Mouse (Mus musculus) layer of hippocampus, postnatal 25 days (tissue): ENCODE data around the gene Pdia3. TPM values are rescaled to one million over a fixed set of nuclear protein-coding genes. Genes with fewer than 3 reads are reported as not detected.
"Not testable (repeated sequence)": the region's sequence is repeated elsewhere in the genome, so short reads cannot be mapped to it uniquely, and the experiment has no call there.

Experiments used
- DNase-seq, 2 experiments: peaks; one replicate each; pipeline ENCODE4 v3.0.0; 2022; ENCODE audit warnings: mixed read lengths in 2 of 2, low spot score in 1 of 2; ENCODE audit errors: extremely low spot score in 1 of 2
- total RNA-seq, 2 experiments: library from RNA; stranded (reverse); gene quantifications; 2 replicates each; pipeline ENCODE4 v1.2.3; 2021

Gene Pdia3
- total RNA-seq, 2 experiments from 2014 or later = 182 to 206 TPM

DNA sequence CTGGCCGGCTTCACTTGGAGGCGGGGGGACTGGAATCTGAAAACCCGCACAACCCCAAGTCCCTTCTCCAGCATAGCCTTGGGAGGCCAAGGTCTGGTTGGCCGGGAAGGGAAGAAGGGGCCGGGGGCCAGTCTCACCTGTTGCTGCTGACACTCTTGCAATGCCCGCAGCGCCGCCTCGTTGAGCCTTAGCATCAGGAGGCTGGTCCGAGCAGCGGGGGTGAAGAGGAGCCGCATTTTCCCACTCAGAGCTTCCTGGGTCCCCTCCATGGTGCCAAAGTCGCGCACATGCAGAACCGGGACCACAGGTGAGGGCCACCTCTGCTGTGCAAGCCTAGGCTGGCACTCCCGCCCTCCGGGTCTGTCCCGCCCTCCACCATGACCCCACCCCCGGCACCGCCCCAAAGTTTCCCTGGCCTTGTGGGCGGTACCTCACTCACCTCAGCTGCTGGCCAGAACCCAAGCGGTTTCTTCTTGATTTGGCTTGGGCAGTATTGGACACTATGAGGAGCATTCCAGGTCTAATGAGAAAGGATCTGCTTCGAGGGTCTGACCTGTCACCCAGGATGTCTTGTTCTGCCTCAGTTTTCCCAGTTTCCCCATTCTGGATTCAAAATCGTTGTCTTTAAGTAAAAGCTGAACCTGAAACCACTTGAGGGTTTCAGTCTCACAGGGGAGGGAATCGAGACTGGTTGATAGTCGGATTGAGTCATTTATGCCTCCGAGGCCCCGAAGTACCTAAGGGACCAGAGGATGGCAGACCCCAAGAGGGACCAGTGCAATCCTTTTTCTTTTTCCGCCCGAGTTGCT lies 28.9 kb downstream of the Pdia3 start:
- no peak for DNase-seq

- no peak for DNase-seq
Measured at GRCm38 (mm10) chr2:121443068-121443349, 29.4 kb downstream of the Pdia3 start.

DNA sequence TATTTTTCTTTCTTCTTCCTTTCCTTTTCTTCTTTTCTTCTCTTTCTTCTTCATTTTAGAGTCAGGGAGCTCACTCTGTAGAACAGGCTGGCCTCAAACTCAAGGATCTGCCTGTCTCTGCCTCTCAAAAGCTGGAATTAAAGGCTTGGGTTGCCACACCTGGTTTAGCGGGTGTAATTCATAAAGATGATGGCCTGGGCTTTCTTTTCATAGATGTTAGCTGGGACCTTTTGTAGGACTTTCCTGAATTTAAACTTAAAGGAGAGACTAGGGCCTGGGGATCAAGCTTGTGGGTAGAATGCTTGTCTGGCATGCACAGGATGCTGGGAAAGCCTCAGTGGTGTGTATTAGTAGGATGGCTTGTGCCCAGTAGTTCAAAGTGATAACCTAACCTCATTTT lies 30.6 kb downstream of the Pdia3 start, which contains the start of gene Ell3:
TSS of gene Ell3 (minus strand) at position 101 of the 400 bp plus-strand sequence.
- no peak for DNase-seq

GRCm38 (mm10) chr2:121445117-121445516 lies 31.5 kb downstream of the Pdia3 start:
- DNase-seq = no peak

DNA sequence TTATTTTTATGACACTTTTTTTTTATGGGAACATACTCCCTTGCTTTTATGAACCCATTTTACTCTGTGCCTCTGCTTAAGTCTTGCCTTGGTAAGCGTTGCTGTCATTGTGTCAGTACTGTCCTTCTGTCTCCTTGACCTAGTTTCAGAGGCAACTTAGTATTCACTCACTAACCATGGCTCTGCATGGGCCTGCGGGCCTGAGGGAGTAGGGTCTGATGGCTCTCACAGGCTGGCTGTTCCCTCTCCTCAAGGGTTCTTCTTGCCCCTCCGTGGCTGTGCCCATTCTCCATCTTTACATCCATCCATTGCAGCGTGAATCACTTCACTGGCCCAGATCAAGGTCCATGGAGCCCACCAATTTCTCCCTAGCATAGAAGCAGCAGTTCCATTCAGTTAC lies 32.9 kb downstream of the Pdia3 start:
- no peak for DNase-seq

DNA sequence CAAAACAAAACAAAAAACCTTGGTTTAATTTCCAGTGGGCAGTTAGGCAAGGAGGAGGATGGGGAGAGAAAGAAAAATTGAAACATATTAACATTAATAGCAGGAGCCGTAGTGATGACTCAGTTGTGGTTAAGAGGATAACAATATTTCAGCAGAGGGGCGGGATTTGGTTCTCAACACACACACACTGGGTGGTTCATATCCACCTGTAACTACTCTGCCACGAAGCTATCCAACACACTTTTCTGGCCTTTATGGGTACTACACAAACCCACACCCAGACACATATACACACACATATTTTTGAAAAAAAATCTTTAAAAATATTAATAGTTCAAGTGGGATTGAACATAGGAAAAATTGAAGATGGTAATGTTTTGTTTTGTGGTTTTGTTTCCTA lies 33.4 kb downstream of the Pdia3 start:
- DNase-seq = no peak

DNA sequence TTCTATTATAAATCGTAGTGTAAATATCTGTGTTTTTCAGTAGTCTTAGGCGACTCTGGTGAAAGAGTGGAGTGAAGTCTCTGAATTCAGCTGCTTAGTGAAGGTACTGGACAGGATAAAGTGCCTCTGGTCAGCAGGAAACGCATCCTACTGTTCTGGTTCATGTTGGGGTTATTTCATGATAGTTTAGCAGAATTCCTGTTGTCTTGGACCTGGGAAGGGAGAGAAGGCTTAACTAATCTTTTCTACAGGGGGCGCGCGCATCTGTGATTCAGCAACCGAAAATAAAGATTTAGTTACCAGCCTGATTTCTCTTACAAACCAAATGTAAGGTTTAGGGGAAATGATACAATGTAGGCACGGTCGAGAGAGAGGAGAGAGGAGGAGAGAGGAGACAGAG lies 34.6 kb downstream of the Pdia3 start:
- peak in 1 of 2 experiments; percentile 38 for DNase-seq

DNA sequence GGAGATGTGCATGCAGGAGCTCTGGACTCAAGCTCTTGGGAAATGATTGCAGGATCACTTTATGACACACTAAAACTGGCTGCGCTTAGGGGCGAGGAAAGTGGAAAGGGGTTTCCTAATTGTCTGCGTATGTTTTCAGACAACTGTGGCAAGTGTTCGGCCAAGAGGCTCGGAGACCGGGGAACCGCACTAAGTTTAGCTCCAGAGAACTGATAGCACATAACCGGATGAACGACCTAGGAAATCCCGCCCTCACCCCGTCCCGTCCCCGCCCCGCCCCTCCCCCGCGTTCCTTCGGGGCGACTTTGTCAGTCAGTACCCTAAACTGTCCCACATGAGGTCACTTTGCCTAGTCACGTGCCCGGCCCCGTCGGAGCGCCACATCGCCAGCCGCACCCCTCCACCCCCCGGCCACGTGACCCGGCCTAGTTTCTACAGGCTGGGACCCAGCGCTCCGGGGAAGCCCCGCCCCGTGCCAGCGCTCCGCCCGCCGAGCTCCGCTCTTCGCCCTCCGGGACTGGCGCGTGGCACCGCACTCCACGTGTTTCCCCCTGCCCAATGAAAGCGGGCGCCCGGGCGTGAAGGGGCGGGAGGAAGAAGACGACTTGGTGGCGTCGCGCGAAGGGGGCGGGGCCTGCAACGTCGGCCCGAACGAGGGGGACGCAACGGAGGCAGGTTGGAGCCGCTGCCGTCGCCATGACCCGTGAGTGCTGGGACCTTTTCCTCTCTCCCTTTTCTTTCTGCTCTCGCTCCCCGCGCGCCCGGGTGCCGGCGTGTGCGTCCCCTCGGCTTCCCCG lies 35.4 kb downstream of the Pdia3 start, which contains the start of gene Serf2:
TSS of gene Serf2 (plus strand) at position 457 of the 797 bp plus-strand sequence.
- DNase-seq = peak; percentile 93 to 97

DNA sequence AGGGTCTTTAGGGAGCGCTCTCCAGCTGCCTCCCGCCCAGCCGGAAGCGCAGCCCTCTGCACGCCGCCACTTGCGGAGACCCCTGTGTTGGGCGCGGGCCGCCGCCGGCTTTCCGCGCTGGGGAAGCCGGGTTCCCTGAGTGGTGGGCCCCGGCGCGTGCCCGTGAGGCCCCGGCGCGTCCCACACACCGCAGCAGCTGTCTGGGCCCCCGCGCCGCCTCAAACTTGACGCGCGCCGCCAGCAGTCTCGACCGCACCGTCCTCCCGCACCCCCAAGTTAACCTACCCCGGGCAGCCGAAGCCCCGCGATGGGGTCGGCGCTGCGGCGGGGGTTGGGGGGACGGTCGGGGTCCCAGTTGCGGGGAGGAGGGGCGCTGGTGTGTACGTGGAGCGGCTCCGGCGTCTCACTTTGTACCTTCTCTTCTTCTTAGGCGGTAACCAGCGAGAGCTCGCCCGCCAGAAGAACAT lies 36.0 kb downstream of the Pdia3 start:
- peak in 1 of 2 experiments; percentile 30 for DNase-seq

DNA sequence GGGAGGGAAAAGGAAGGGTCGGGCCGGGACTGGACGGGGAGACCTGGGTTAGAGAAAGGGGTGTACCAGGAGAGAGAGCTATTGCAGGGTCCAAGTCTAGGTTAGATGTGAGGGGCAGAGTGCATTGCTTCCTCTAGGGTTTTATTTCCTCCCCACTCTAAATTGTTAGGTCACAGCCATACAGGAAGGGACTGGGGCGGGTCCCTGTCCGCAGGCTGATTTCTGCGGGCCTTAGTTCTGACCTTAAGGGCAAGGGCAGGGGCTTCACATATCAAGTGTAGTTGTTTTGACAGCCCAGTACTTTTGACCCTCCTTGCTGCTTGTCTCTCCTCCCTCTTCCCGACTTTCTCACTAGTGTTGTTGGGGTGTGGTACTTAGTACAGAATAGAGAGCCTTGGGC lies 36.5 kb downstream of the Pdia3 start:
- DNase-seq = no peak

GRCm38 (mm10) chr2:121452361-121452760 lies 38.8 kb downstream of the Pdia3 start:
- no peak for DNase-seq

DNA sequence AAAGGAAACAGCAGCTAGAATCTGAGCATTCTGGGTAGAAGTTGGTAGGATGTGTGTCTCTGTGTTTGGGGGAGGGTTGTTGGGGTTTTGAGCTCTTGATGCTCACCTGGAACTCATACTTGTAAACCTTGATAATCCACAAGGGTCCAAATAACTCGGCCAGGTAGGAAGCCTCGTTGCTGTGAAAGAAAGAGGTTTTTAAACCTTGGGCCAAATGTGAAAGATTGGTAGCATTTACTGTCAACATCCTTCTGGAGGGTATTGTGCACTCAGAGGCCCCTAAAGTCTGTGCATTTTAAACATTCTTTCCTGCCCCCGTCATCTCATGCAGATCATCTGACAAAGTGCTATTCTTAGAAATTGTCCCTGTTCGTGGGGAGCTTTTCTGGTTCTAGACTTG lies 39.4 kb downstream of the Pdia3 start, which contains the start of gene Hypk:
TSS of gene Hypk (plus strand) at position 301 of the 400 bp plus-strand sequence.
- no peak for DNase-seq

DNA sequence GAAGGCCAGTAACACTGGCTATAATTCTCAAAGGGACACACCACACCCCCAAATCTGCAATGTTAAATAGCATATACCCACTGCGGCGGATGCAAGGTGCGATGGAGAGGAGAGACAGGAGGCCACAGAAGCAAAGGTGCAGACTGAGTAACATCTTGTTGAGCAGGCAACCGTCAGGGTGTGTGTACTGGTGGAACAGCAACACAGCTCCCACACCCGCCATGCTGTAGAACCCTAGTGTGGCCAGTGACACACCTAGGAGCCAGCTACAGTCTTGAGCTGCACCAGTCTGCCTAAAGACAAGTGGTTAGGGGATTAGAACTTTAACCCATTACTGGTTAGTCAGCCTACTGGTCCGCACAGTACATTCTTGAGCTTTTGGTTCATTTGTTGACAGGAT lies 40.3 kb downstream of the Pdia3 start:
- no peak for DNase-seq

DNA sequence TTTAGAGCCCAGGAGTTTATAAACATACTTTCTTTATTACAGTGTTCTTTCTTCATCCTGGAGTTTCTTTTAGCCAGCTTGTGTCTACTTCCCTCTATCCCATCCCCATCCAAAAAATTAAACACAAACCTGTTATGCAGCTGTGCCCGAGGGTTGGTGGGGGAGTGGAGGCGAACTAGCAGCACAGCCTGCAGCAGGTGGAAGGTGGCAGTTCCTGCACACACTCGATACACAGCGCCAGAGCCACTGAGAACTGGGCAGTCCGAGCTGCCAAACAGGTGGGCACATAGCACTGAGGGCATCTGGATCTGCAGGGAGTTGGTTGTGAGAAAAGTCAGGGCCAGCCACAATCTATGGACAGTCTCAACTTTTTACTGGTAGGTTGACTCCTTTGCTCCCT lies 42.0 kb downstream of the Pdia3 start:
- no peak for DNase-seq

GRCm38 (mm10) chr2:121456692-121457642 lies 43.4 kb downstream of the Pdia3 start, which contains the start of gene Serinc4:
Serinc4 (minus strand) TSS chr2:121456781.
- DNase-seq = peak; percentile 65 to 68

DNA sequence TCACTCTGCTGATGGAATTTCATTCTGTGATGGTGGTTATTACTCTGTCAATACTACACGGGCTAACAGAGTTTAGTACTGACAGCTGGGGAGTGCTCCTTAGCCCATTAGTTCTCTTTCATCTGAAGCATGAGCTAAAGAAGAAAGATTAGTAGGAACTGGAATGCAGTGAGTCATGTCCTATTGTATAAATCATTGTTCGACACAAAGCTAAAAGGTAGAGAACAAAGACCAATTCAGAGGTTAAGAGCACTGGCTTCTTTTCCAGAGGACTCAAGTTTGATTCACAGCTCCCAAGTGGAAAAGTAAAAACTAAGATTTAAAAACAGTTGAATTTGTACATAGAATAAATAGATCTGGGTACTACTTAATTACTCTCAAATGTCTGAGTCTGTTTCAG lies 46.5 kb downstream of the Pdia3 start:
- no peak for DNase-seq

DNA sequence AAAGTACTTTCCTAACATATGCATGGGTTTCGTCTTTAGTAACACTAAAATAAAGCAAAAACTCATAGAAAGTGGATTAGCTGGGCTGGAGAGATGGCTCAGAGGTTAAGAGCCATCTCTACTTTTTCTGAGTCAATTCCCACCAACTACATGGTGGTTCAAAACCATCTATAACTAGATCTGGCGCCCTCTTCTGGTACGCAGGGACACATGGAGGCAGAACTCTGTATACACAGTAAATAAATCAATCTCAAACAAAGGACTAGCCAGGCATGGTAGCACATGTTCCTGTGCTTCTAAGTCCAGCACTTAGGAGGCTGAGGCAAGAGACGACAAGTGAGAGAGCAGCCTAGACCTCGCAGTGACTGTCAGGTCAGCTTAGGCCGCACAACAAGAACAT lies 55.4 kb downstream of the Pdia3 start:
- not testable (repeated sequence) for DNase-seq

- DNase-seq = not testable (repeated sequence)
Measured at GRCm38 (mm10) chr2:121472783-121473182, 59.2 kb downstream of the Pdia3 start.

DNA sequence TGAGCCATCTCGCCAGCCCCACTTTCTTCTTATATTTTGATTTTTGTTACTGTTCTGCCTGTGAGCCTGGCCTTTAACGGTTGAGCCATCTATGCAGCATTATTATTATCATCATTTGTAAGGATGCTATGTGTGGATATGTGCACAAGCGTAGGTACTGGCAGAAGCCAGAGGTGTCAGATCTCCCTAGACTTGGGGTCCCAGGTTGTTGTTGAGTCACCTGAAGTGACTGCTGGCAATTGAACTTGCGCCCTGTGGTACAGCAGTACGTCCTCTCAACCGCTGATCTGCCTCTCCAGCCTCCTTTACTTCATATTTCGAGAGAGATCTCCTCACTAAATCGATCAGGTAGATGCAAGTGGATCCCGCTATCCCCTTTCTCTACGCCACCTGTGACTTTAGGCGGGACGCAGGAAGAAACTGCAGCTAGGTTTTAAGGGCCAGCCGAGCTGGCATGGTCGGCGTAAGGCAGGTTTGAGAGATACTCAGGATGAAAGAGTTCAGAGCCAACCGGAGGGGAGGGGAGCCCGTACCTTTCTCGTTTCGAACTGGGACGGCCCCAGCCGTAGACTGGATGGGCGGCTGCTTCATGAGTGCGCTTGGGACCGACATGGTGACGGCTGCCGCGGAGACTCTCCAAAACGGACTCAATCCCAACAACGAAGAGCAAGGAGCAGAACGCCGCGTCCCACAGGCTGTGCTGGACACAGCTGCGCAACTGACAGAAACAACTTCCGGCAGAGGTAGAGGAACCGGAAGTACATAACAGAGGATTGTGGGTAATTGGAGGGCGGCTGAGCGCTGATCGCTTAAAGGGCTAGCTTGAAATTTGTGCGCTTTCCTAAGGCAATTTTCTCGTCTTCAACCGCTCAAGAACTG lies 60.0 kb downstream of the Pdia3 start, which contains the start of gene Mfap1b:
TSS of gene Mfap1b (minus strand) at position 767 of the 879 bp plus-strand sequence.
- peak; percentile 56 to 67 for DNase-seq
